Mouse (Mus musculus) embryo, embryonic 10 days (tissue): ENCODE measurements around the gene Lrrc49.

Experiments
- DNase-seq: peaks from one replicate; pipeline ENCODE4 v3.0.0-alpha.2; 2015; ENCODE audit warnings: low spot score

The Lrrc49 gene

GRCm38 (mm10) chr9:60687891-60688324, at the start of gene Lrrc49:
Gene Lrrc49 (minus strand): TSS chr9:60688158.
- peak; percentile 96 for DNase-seq

DNA sequence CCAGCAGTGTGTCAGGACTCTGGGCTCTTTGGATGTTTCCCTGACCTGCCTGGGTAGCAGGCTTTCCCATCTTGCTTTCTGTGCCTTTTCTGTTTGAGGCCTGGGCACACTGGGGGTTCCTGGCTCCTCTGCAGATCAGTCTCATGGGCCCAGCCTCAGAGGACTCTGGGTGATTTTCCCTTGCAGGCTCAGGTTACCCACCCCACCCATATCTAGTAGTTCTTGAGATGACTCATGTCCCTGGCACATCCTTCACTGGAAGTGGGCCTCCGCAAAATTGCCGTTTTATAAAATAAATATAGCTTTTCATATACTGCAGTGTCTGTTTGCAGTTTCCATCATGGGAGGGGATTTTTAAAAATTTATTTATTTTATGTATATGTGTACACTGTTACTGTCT, 46.4 kb upstream of the Lrrc49 start:
- DNase-seq, result no peak

DNA sequence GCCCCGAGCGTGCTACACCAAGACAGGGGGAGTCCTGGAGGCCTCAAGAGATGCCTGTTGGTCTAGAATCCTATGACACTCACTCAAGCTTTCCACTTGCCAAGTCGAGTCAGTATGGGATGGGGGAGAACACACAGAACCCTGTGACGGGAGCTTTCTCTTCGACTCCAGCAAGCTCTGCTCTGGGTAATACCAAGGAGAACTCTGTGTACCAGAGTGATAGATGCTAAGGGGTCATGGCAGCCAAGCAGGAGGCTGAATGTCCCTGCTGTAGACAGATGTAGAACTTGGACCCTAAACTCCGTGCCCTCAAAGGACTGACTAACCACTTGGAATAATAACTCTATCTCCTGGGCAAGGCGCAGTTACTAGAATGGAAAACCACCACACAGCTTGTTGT, 37.0 kb upstream of the Lrrc49 start:
- no peak for DNase-seq

- DNase-seq, result no peak
These were observed 31.7 kb upstream of the Lrrc49 start for GRCm38 (mm10) chr9:60719687-60720086.

- DNase-seq, result peak; percentile 66
These were observed 30.3 kb upstream of the Lrrc49 start for GRCm38 (mm10) chr9:60718284-60718683.

DNA sequence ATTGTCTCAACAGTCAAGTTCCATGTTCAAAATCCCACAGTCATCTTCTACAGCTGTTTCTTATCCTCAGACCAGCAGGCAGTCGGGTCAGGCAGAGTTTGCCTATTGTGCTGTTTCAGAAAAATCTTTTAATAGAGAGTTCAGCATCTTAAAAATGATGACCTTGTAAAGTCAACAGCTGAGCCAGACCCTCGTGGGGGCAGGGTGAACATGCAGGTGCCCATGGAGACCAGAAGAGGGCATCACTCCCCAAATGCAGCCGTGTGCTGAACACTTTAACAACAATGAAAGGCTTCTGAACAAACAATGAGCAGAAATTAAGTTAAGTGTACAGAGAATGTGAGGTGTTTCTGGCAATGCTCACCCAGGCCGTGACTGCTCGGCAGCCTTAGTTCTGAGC, 27.9 kb upstream of the Lrrc49 start:
- DNase-seq, result no peak

GRCm38 (mm10) chr9:60715271-60715670, 27.3 kb upstream of the Lrrc49 start:
- DNase-seq, result no peak

- DNase-seq, result no peak
These were observed 26.2 kb upstream of the Lrrc49 start for GRCm38 (mm10) chr9:60714191-60714590.

DNA sequence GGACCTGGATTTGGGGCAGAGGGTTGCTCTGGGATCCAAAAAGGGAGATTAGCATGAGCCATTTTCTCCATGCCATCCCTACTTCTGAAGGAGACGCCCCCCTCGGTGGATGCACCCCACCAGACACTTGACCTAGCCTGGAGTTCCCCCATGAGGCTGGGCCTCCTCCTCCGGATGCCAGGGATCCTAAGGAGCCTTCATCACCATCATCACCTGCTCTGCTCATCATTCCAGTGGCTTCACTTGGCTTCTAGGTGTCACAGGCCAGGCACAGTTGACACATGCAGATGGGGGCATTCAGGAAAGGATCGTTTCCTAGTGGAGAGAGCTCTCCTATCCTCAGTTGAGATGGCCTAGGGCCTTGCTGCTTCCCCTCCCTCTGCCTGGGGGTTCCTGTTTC, 25.7 kb upstream of the Lrrc49 start:
- DNase-seq, result no peak

DNA sequence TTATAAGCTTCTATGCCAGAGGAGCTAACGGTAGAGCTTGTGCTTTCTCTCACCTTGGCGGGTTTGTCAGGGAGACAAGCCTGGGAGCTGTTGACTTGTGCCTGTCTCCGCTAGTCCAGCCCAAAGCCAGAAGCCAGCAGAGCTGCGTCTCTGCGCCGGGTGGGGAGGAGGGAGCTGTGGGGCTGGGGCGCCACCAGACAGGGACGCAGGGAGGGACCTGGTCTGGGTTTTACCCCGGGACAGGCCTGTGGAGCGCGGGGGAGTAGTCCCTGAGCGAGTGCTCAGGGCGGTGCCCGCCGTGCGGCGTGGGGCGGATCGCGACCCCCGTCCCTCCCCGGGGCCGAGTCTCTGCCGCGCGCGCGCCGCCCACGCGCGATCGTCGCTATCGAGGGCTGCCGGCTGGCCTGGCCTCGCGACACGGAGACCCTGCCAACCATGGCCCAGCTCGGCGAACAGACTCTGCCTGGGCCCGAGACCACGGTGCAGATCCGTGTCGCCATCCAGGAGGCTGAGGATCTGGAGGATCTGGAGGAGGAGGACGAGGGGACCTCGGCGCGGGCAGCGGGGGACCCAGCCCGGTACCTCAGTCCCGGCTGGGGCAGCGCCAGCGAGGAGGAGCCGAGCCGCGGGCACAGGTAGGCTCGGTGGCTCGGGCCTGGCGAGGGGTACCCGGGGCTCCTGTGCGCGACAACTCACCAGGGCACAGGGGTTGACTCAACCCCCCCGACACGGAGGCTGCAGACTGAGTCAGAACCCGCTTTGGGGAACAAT, 25.0 kb upstream of the Lrrc49 start, which contains the start of gene Larp6:
Gene Larp6 (plus strand): TSS at position 219 of the 771 bp plus-strand sequence.
- peak; percentile 59 for DNase-seq

DNA sequence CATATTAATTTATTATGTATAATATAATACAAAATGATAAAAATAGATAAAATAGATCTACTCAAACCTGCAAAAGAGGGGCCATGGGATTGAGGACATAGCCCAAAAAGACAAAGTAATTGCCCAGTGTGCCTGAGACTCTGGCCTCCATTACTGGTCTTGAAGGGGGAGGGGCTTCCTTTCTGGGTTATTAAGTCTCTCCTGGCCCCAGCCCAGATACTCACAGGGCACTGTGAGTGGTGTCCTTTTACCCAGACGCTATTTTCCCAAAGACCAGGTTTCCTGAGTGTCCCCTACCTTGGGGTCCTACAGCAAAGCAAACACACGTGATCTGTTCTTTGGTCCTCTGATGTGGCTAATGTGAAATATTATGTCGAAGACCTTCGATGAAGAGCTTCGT, 24.1 kb upstream of the Lrrc49 start:
- DNase-seq, result no peak

DNA sequence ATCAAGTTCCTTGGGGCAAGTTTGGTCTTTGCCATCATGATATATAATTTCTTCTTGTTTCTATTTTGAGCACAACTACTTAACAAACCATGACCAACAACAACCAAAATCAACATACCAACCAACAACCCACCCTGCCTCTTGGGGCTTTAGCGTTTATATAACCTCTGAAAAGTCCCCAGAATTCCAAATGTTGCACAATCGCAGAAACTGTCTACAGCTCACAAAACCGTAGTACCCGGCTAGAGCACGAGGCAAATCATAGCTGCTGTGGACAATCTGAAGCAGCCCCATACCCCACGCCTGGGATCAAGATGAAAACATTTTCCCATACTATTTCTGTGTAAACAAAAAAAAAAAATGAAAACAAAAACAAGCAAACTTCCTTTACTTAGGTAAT, 21.8 kb upstream of the Lrrc49 start:
- no peak for DNase-seq

GRCm38 (mm10) chr9:60708606-60709005, 20.6 kb upstream of the Lrrc49 start:
- no peak for DNase-seq

- DNase-seq, result no peak
These were observed 19.6 kb upstream of the Lrrc49 start for GRCm38 (mm10) chr9:60707594-60707993.

GRCm38 (mm10) chr9:60699581-60700231, 11.7 kb upstream of the Lrrc49 start:
- DNase-seq, result peak; percentile 57

DNA sequence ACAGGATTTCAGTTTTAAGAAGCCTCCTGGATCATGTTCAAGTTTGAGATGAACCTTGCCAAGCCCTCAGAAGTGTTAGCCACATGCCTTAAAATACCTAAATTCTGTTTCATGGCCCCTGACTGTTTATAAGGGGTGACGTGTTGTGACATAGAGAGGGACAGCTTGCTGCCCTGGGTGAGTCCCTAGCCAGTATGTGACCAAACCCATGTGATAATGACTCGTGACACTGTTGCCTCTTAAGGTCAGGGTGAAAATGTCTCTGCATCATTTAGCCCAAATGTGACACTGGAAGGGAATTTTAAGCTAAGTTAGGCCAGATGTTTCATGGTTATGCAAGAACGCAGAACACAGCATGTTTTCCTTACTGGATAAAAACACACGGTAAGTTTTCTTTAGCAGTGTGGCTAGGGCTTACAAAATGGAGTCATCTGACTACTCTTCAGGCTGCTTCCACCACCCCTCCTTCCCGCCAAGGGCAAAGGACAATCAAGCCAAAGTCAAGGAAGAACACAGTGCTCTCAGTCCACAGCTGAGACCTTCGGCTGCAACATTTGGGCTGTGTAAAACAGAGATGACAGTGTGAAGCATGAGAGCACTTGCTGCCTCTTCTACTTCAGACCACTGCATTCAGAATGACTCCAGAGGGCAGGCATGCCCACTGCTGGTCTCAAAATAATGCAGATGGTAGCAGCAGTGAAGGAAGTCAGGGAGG, 8.5 kb upstream of the Lrrc49 start:
- DNase-seq, result no peak

DNA sequence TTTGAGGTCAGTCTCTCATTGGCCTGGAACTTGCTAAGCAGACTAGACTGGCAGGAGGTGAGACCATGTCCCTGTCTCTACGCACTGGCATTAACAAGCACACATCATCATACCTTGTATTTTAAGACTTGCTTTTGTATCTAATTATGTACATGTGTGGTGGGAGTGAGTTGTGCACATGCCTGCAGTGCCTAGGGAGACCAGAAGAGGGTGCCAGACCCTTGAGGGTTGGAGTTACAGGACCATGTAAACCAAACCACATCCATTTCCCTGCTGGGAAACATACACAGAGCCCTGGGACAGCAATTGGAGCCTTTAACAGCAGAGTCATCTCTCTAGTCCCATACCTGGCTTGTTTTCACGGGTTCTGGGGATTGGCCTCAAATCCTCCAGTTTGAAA, 6.0 kb upstream of the Lrrc49 start:
- DNase-seq, result peak; percentile 25

- no peak for DNase-seq
These were observed 4.7 kb upstream of the Lrrc49 start for GRCm38 (mm10) chr9:60692624-60693023.

DNA sequence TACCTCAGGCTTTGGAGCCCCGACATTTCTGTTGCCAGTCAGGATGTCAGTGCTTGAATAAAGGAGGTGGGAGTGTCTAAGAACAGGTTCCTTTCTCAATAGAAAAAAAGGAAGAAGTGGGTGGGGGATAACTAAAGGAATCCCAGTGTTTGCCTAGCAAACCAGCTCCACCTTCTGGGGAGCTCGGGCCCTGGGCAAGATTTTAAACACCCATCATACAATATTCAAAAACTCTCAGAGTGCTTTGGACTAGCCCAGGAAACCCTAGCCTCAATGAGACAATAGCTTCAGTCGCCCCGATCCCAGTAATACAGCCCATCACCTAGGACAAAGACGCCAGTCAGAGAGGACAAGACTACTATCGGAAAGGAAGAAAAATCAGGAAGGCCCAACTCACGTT, 543 bp downstream of the Lrrc49 start:
- no peak for DNase-seq

DNA sequence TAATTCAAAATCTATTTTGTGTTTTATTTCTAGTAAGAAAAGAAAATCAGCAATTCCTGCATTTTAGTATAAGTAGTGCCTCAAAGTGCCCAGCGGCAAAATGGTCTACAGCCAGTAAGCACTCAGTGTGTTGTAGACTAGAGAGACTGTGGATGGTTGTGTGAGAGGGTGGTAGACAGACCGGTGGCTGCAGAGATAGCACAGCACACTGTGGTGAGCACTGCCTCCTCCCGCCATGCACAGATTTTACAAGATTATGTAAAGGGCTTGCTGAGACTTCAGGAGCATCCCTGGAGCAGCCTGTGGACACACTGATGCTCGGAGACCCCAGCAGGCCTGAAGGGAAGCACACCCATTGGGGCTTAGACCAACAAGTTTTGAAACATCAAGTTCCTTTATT, 5.2 kb downstream of the Lrrc49 start:
- DNase-seq, result no peak

DNA sequence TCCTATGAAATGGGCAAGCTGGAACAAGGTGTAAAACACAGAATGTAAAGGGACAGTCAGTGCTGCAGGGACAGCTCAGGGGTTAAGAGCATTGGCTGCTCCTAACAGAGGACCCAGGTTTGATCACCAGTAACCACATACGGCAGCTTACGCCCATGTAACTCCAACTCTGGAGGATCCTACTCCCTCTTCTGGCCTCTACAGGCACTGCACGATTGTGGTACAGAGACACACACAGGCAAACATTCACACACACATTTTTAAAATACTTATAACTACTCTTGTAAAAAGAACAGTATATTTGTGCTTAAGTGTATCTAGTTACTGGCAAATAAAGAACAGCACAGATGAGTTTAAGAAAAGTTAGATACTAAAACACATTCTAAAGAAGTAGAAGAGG, 7.0 kb downstream of the Lrrc49 start:
- DNase-seq, result no peak

GRCm38 (mm10) chr9:60678913-60679312, 9.0 kb downstream of the Lrrc49 start:
- no peak for DNase-seq

DNA sequence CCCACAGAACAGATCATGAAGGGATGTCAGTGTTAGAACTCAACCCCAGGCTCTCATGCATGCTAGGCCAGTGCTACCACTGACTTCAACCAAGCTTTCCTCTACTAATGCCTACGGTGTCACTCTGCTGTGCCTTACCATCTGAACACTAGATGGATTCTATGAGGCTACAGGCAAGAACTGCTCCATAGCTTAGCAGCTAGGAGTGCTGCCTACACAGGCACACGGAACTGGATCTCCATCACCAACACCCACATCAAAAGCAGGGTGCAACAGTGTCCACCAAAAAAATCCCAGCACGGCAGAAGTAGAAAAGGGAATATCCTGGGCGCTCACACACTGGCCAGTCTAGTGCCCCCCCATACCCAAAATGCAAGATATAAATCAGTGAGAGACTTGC, 11.5 kb downstream of the Lrrc49 start:
- DNase-seq, result no peak
